Mouse (Mus musculus): ENCODE measurements around the gene Myzap. TPM values are rescaled to one million over a fixed set of nuclear protein-coding genes. Genes with fewer than 3 reads are reported as not detected.
"Not testable (repeated sequence)": the region's sequence is repeated elsewhere in the genome, so short reads cannot be mapped to it uniquely, and the experiment has no call there.

The Myzap gene
- total RNA-seq, 4 experiments from 2014 or later, result 1.3 to 2.1 (median 1.5) TPM

DNA sequence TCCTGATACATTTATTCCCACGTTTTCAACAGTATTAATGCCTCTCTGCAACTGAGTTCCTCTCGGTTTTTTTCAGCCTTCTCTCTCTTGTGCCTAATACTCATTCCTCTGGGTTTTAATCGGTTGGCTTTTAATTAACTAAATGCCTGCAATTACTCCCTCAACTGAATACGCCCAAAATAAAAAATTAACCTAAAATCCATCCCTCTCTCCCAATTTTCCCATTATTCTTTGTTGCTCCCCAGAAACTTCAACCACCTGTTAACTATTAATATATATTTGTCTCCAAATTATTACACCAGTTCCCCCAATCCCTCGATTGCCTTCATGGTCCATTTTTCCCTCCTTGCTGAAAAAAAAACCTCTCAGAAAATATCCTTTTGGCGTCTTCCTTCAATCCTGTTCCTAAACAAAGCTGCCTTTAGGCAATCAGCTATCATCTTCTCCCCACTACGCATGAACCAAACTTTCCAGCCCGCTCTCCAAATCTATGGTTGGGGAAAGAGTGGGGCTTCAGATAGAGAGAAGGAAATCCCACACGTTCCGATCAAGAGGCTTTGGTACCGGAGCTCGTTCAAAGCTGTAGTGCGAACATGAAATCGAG lies 107.2 kb downstream of the Myzap start:
- no peak for DNase-seq (ENCODE audit: low spot score in 2 of 2)

GRCm38 (mm10) chr9:71483872-71484271 lies 108.3 kb downstream of the Myzap start:
- not testable (repeated sequence) for DNase-seq (ENCODE audit: low spot score in 2 of 2)

GRCm38 (mm10) chr9:71480305-71480704 lies 111.9 kb downstream of the Myzap start:
- DNase-seq (ENCODE audit: low spot score in 2 of 2), result no peak

GRCm38 (mm10) chr9:71479413-71479812 lies 112.7 kb downstream of the Myzap start:
- DNase-seq (ENCODE audit: low spot score in 2 of 2), result no peak

GRCm38 (mm10) chr9:71478596-71478995 lies 113.6 kb downstream of the Myzap start:
- DNase-seq (ENCODE audit: low spot score in 2 of 2), result no peak

DNA sequence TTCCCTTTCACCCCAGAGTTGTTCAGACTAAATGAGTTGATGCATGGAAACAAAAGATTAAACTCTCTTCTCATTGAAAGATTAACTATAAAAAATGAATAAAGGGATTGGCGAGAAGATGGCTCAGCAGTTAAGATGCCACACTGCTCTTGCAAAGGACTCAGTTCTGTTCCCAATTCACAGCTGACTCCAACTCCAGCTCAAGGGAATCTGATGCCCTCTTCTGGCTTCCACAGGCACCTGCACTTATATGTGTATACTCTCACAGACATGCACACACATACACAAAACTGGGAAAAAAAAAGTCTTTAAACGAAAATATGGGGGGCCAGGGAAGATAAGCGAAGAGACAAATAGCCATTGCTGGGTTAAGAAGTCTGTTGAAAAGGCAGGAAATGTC lies 115.6 kb downstream of the Myzap start:
- DNase-seq (ENCODE audit: low spot score in 2 of 2), result no peak

GRCm38 (mm10) chr9:71475536-71475935 lies 116.6 kb downstream of the Myzap start:
- DNase-seq (ENCODE audit: low spot score in 2 of 2), result no peak

DNA sequence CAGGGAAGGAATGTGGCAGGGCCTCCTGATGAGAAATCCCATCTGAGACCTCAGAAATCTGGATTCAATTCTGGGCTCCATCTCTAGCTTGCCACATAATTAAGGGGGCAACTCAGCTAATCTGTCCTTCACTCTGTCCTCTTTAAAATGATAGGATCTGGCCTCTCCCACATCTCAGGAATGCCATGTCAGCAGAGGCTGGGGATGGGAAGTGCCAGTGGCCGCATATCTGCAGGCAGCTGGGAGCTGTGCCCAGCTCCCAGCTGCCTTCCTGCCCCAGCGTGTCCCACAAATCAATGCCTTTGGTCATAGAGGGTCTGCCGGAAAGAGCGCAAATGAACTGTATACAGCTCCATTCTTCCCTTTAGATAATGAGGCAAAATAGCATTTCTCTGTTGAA lies 124.7 kb downstream of the Myzap start:
- DNase-seq (ENCODE audit: low spot score in 2 of 2), result no peak

GRCm38 (mm10) chr9:71466111-71466510 lies 126.0 kb downstream of the Myzap start:
- no peak for DNase-seq (ENCODE audit: low spot score in 2 of 2)

- no peak for DNase-seq (ENCODE audit: low spot score in 2 of 2)
Observed at GRCm38 (mm10) chr9:71463072-71463667, 129.0 kb downstream of the Myzap start.

DNA sequence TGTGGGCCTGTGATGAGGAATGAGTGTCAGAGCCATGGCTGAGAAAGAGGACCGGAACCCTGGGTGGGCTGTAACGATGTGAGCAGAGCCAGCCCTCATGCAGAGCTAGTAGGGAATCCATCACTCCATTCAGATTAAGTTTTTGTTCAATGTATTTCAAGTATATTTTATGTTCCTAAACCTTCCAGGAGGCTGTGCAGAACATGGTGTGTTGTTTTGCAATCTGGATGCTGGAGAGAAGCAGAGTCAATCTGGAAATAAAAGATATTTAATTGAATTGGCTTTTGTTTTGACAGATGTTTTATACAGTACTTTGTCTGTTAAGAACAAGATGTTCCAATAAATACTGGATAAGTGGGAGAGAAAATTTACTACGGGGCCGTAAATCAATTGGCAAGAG lies 135.4 kb downstream of the Myzap start:
- DNase-seq (ENCODE audit: low spot score in 2 of 2), result no peak

Other genes with a start within 250 kb of the Myzap start
- gene Polr2m, start 106.4 kb downstream of the Myzap start, total RNA-seq (2022), result 100 to 1,000 TPM; 163 to 180 (median 168) TPM
- 1 to 10 TPM; 7.9 to 9.2 (median 8.3) TPM for gene Cgnl1, start 179.2 kb upstream of the Myzap start, total RNA-seq (2022)